ENCODE assay signal across 8 mouse cellular contexts in genomic region chr2:35432011-35432410, GRCm38 (mm10). TPM values are rescaled to one million over a fixed set of nuclear protein-coding genes. Genes with fewer than 3 reads are reported as not detected.
DNase-seq lines count a peak whose midpoint lies in the region; ATAC-seq and TF ChIP-seq lines count a peak whose summit lies in the region.
"Had no signal": no experiment of that assay in that cellular context is flagged by ENCODE, and none has a peak within 500 bp of the region (broad histone marks: within the 10 kb centered on the region; RNA-seq: fewer than 3 reads in every experiment).

No protein-coding gene starts in this region.

- no peaks in the 10 kb centered on the region for H3K27me3 ChIP-seq in lung, embryonic 16.5 days (ENCODE audit: control insufficient read depth, insufficient read depth, low read depth, low read length)
- no peaks in the 10 kb centered on the region for H3K27me3 ChIP-seq in cerebellum, adult 2 months (ENCODE audit: control insufficient read depth, insufficient read depth, low read length)

- no peak overlapping the region for H3K4me3 ChIP-seq in cortical plate, adult 2 months (ENCODE audit: insufficient read depth, low read length)
- H3K4me3 ChIP-seq in lung, embryonic 16.5 days (ENCODE audit: low read length): peak overlapping the region; percentile 40
- H3K4me3 ChIP-seq in cerebellum, adult 2 months (replicated peaks; ENCODE audit: insufficient read depth, low read depth, low read length): no peak overlapping the region

- H3K9me3 ChIP-seq in lung, embryonic 16.5 days (ENCODE audit: control insufficient read depth, low read length): no peaks in the 10 kb centered on the region

- 0 out of 2 replicates have a peak overlapping the region, but pooled peaks have one; percentile 37 for H3K27ac ChIP-seq in cortical plate, adult 2 months (ENCODE audit: insufficient read depth, low read length)
- H3K27ac ChIP-seq in lung, embryonic 16.5 days (ENCODE audit: low read length): peak overlapping the region; percentile 83
- H3K27ac ChIP-seq in cerebellum, adult 2 months (ENCODE audit: insufficient read depth, low read length): no peak overlapping the region

- peak overlapping the region; percentile 45 for H3K4me2 ChIP-seq in lung, embryonic 16.5 days (ENCODE audit: low read depth, low read length)

- peak overlapping the region; percentile 39 for H3K9ac ChIP-seq in lung, embryonic 16.5 days (ENCODE audit: low read length)

- ATAC-seq in lung, embryonic 16.5 days (ENCODE audit: low read depth): peak; percentile 67

- WGBS in lung, embryonic 16.5 days: 6% methylated on average over 7 of the region's 7 CpGs
- WGBS in cerebellum, adult 2 months: 16% methylated on average over 7 of the region's 7 CpGs

- no peaks in the 10 kb centered on the region for H3K4me1 ChIP-seq in cortical plate, adult 2 months (ENCODE audit: control insufficient read depth, insufficient read depth, low read length)
- H3K4me1 ChIP-seq in lung, embryonic 16.5 days (replicated peaks; ENCODE audit: control insufficient read depth, insufficient read depth, low read length): peaks cover 25% of the 10 kb centered on the region
- H3K4me1 ChIP-seq in cerebellum, adult 2 months (ENCODE audit: control insufficient read depth, insufficient read depth, low read length): no peaks in the 10 kb centered on the region

- no peaks in the 10 kb centered on the region for H3K36me3 ChIP-seq in lung, embryonic 16.5 days (ENCODE audit: control insufficient read depth, insufficient read depth, low read length)

- no peak for TF ChIP-seq CTCF in cortical plate, adult 2 months (IDR thresholded peaks at IDR 0.05; ENCODE audit: extremely low read depth, insufficient read depth, low read length)
- TF ChIP-seq CTCF in cerebellum, adult 2 months (IDR thresholded peaks at IDR 0.05; ENCODE audit: borderline replicate concordance, insufficient read depth, low read depth, low read length): no peak

- DNase-seq in adrenal gland, postnatal 14 days: peak; percentile 67
- peak; percentile 31 for DNase-seq in kidney, adult 18-20 months
- no peak for DNase-seq in c-Kit-positive CD71-positive TER-119-positive erythroid progenitor cells, embryonic 14.5 days (ENCODE audit: low spot score)
- DNase-seq in right cerebral cortex, postnatal 10 days (ENCODE audit: low spot score in 2 of 2): no peak
- no peak for DNase-seq in cerebellum, adult 2 months

- no peak for TF ChIP-seq POLR2A in cortical plate, adult 2 months (IDR thresholded peaks at IDR 0.05; ENCODE audit: extremely low read depth, insufficient read depth, low read length)
- no peak for TF ChIP-seq POLR2A in cerebellum, adult 2 months (IDR thresholded peaks at IDR 0.05; ENCODE audit: borderline replicate concordance, insufficient read depth, low read length)

RNA-seq across cellular contexts. Expression of gene Ggta1, which starts 31.0 kb away (rescaled TPM):
- 14.3 and 16.6 TPM in 2 replicates for total RNA-seq in adrenal gland, postnatal 14 days (2021)
- 3.4 and 3.7 TPM in 2 replicates for polyA plus RNA-seq in cortical plate, adult 2 months (2012; rRNA removed)
- polyA plus RNA-seq in lung, embryonic 16.5 days (2015; fragmentation: Nextera tagmentation; extraction: Ambion mirVana): 21.6 and 21.9 TPM in 2 replicates
- polyA plus RNA-seq in cerebellum, adult 2 months (2012; rRNA removed): 1.2 and 1.5 TPM in 2 replicates

RNA-seq across cellular contexts. Expression of gene 4930402F06Rik, which starts 35.0 kb away (rescaled TPM):
- total RNA-seq in adrenal gland, postnatal 14 days (2021): not detected in 2 replicates
- not detected in 2 replicates for polyA plus RNA-seq in cortical plate, adult 2 months (2012; rRNA removed)
- not detected in 2 replicates for polyA plus RNA-seq in lung, embryonic 16.5 days (2015; fragmentation: Nextera tagmentation; extraction: Ambion mirVana)
- polyA plus RNA-seq in cerebellum, adult 2 months (2012; rRNA removed): not detected in 2 replicates
- total RNA-seq: hematopoietic stem cell, adult 5-6 weeks had no signal

Comparison
In these comparisons a context has a peak if more than half of its experiments do, and no peak if none do; other contexts are left out.
1. DNase-seq: peak in adrenal gland, postnatal 14 days (single experiment) and kidney, adult 18-20 months (single experiment); none in c-Kit-positive CD71-positive TER-119-positive erythroid progenitor cells, embryonic 14.5 days (single experiment), right cerebral cortex, postnatal 10 days (0 of 2) and cerebellum, adult 2 months (0 of 2).